Mouse (Mus musculus): ENCODE data around the gene Plod1. TPM values are rescaled to one million over a fixed set of nuclear protein-coding genes. Genes with fewer than 3 reads are reported as not detected.
A peak's percentile ranks its signal among the peaks of the same experiment; 100 is the strongest.

Plod1 gene
- total RNA-seq, 2 experiments from 2014 or later = 42.0 to 42.1 TPM

DNA sequence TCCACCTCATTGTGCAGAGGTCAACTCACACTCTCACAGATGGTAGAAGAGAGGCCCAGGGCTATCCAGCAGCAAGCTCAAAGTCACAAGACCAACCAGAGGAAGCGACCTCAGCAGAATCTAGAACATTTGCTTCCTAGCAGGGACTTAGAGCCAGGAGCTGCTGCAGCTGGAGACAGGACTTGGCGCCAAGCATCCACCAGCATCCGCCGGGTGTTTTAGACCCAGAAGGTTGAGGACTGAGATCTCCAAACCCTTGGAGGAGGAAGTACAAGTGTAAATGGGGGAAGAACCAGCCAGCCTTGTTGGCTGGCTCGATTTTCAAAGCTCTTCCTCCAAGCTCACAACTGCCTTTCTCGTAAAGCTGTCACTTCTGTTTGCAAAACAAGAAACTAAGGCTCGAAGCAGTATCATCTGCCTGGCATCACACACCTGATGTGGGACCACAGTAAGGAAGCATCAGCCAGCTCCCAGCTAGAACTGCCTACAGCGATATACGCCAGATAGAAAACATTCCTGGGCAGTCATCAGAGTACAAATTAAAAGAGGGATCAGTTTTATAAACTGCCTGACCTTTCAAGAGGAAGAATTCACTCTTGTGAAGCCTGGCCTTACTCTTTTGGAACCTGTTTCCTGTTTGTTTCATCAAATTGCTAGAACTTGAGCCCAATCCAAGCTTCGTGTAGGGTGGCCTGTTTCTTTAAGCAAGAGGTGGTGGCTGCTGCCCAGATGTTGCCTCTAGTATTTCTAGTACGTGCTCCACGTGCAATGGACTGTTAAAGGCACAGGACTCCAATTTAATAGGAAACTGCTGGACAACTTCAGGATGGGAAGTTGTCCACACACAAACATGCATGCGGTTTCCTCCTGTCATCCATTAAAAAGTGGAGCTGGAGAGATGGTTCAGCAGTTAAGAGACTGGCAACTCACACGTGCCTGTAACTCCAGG lies 1.9 kb upstream of the Plod1 start:
- DNase-seq = peak; percentile 55

DNA sequence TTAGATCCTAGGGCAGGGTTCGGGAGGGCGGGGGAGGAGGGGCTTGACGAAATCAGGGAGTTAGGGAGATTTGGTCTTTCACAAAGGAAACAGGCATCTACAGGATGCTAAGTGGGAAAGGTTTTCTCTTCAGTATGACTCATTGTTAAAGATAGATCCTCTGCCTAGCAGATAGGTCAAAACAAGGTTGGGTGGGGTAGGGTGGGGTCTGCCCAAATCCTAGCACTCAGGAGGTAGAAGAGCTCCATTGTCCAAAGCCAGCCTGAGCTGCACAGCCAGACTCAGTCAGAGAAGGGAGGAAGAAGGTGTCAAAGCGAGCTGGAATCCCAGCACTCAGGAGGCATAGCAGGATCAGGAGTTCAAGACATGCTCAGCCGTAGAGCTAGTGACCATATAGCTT lies 919 bp upstream of the Plod1 start:
- DNase-seq = no peak

DNA sequence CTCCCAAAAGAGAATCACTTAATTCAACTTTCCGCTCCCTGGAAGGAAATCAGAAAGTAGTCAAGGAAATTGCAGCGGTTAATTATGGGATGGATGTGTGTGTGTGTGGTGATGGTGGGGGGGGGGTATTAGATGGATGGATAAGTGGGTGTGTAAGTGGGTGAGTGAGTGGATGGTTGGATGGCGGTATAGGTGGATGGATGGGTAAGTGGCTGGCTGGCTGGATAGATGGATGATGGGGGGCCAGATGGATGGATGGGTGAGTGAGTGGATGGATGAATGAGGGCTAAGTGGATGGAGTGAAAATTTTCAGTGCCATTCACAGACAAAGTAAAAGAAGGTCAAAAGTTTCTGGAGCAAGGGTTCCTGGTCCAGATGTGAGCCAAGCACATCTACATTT lies 454 bp upstream of the Plod1 start:
- DNase-seq = no peak

DNA sequence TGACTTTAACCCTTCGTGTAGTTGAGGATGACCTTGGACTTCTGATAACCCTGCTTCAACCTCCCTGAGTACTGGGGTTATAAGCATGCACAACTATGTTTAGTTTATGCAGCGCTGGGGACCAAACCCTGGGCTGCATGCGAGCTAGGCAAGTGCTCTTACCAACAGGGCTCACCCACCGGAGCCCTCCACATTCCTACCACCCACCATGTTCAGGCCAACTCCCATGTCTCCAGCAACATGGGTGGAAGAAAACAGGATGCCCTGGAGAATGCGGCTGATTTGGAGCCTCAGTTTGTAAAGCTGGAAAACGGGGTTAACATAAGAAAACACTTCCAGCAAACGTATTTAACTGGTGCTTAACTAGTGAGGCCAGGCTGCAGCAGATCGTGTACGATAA lies 663 bp downstream of the Plod1 start:
- DNase-seq = no peak

- DNase-seq = no peak
These were observed 2.0 kb downstream of the Plod1 start for GRCm38 (mm10) chr4:147934611-147935010.

DNA sequence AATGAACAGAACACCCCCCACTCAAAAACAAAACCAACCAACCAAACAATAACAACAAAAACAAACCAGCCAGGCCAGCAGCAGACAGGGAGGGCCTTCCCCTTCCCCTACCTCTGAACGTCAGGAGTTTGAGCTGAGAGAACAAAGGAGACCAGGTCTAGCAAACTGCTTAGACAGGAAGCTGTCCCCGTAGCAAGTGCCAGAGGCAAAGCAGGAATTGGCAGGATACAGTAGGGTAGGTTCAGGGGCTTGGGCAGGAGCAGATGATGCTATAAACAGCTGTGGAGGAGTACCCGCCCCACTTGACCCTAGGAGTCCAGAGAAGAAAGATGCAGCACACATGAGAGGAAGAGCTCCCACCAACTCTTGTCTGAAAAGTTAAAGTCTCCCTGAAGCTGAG lies 2.4 kb downstream of the Plod1 start:
- DNase-seq = no peak

GRCm38 (mm10) chr4:147930946-147931345 lies 5.6 kb downstream of the Plod1 start:
- no peak for DNase-seq

DNA sequence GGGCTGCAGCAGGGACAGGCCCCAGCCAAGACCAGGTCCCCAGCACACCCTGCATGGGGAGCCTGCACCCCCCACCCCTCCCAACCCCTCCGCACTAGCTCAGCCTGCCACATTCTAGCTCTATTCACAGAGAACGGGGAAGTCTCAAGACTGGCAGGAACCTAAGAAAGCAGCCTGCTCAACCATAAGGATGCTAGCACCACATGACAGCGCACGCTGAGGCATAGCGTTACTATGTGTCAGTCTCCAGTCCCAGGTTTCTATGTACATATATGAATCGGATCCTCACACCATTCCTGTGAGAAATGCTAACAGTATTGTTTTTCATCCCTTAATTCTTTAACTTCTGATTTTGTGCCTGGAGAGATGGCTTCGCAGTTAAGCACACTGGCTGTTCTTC lies 8.0 kb downstream of the Plod1 start:
- DNase-seq = no peak

DNA sequence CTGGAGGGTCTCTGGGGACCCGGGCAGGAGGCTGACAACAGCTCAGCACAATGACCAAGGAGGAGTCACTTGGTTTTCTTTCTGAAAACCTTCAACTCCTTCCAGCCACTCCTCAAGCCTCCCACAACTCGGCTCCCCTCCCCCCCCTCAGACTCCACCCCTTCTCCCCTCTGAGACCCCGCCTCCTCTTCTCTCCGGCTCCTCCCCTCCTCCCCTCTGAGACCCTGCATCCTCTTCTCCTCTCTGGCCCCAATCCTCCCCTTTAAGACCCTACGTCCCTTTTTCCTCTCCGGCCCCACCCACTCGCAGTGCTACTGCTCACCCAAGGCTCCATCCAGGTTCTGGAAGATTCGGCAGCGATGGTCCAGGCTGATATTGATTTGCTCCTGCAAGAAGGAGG lies 8.4 kb downstream of the Plod1 start:
- DNase-seq = no peak

DNA sequence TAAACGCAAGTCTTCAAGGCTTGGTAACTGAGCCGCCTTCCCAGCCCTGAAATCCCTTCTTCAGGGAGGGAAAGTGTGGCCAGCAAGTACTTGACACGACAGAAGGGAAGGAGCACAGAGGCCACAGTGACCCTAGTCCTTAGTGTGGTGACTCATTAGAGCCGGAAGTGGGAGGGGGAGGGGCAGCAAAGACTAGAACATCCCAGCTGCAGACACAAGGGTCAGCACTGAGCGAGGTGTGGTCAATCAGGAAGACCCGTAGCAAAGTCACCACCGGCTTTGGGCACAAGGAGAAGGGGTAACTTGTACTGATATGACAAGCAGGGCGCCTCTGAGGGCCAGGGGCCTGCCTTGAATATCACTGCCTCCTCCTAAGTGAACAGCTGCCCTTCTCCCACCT lies 8.9 kb downstream of the Plod1 start:
- DNase-seq = peak; percentile 54

DNA sequence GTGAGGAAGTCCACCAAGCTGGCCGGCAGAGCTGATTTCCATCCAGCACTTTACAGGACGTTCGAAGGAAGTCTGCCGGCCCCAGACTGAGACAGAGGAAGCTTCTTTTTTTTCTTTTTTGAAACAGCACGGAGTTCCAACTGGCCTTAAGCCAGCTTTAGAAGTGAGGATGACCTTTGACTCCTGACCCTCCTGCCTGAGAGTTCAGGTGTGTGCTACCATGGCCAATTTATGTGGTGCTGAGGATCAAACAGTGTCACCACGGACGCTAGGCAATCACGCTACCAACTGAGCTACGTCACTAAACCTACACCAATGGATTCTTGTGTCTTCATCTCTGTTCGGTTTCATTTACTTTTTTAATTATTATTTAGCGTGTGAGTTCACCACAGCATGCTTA lies 14.2 kb downstream of the Plod1 start:
- no peak for DNase-seq

- DNase-seq = no peak
These were observed 15.6 kb downstream of the Plod1 start for GRCm38 (mm10) chr4:147920973-147921372.

DNA sequence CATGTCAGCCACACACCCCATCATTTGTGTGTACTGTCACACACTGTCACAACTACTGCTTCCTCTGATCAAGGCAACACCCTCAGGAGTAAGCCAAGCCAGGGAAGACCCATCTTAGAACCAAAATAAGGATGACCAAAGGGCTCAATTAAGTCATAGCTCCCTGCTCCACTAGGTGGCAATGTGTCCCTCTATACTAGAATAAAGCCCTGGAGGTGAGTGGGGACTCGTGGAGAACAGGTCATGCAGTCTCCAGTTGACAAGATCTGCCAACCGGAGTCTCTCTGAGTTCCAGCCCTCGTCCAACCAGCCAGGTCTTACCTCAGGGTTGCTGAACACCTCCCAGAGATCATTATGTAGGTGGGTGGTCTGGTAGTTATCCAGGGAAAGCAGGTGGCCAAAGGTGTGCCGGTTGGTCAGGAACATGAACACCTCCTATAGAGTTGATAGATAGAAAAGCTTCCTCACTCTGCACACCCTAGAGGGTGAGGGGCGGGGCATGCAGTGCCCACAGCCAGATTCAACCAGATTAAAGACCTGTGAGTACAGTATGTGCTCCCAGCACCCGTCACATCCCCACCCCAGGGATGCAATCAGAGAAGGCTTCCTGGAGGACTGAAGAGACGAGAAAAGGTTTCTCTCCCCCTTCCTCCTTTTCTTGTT lies 18.0 kb downstream of the Plod1 start:
- DNase-seq = peak; percentile 75

DNA sequence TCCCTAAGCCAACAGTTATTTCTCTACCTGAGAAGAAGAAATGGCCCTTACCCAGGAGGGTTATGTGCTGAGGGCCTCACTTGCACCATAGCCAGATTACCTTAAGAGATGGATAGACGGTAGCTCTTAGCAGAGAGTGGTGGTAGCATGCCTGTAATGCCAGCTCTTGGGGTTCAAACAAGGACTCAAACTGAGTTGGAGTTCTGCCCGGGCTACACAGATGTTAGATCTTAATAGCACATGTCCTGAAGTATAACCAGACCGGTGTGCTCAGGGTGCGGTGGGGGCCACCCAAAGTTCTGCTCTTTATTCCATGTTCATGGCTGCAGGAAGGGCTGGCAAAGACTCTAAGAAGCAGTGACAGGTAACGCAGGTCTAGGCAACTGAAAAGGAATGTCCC lies 27.1 kb downstream of the Plod1 start:
- no peak for DNase-seq

- DNase-seq = peak; percentile 53
These were observed 30.3 kb downstream of the Plod1 start for GRCm38 (mm10) chr4:147906230-147906629.

DNA sequence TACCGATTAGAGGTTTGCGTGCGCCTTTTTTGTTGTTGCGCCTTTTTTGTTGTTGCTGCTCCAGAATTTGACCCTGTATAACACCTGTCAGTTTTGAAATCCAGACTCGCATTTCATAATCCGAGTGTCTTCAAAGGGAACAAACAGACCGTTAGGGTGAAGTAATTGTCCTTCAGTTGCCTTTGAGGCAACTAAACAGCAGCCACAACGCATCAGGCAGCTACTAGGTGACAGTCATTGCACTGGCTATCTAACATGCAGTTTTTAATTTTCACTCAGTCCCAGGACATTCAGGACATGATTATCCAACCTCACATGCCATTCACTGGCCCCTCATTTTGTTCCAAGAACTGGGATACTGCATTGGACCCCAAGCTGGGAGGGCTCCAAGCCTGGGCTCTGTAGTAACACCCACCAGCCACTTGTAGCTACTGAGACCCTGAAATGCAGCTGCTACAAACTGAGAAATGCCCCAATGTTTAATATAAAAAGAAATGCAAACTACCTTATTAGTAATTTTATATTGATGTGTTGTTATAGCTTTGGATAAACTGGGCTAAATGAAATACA lies 31.4 kb downstream of the Plod1 start:
- DNase-seq = no peak

GRCm38 (mm10) chr4:147904313-147905089 lies 32.1 kb downstream of the Plod1 start, which contains the start of gene Mfn2:
Gene Mfn2 (minus strand): TSS chr4:147904704.
- DNase-seq = peak; percentile 91

- peak; percentile 62 for DNase-seq
These were observed 33.0 kb downstream of the Plod1 start for GRCm38 (mm10) chr4:147903601-147904000.

GRCm38 (mm10) chr4:147902906-147903500 lies 33.6 kb downstream of the Plod1 start:
- DNase-seq = peak; percentile 41

GRCm38 (mm10) chr4:147900452-147900851 lies 36.1 kb downstream of the Plod1 start:
- no peak for DNase-seq

DNA sequence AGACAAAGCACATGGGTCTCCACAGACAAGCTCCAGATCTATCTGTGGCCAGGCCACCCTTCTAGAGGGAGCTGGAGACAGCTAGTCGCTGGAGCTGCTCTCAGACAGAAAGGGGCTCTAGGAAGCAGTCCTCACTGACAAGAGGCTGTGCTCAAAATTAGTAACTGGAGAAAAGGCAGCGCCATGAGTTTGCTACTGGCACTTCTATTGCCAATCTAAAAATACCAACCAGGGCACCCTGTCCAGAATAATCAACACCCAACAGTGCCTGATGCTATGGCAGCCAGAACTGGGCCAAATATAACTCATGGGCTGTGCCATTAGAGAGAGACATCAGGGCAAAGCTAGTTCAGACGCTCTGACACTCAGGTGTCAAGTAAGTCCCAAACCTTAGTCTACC lies 39.2 kb downstream of the Plod1 start:
- no peak for DNase-seq

DNA sequence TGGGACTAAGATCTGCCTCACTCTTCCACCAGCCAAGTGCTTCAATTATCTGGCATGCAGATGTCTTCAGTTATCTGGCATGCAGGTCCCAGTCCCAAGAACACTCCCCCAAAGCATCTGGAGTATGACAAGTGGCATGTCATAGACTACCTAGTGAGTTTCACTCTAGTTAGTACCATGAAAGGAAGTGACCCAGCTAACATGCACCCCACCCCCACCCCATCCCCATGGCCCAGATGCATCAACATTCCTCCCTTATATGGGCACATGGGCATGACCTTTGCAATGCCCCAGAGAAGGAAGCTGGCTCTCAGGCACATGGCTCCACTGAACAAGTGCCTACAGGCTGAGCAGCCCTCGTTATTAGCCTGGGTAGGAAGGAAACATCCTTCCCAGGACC lies 40.2 kb downstream of the Plod1 start:
- no peak for DNase-seq

All from adrenal gland, postnatal 10 days (tissue).